Mouse (Mus musculus) thymus, adult 2 months (tissue): ENCODE measurements around the gene Gm20388.

Source experiments
- CTCF ChIP-seq: fragments of 200-500 bp; IDR thresholded peaks from 2 replicates; pipeline ENCODE4 v1.5.1; 2012; ENCODE audit warnings: mild to moderate bottlenecking, control low read depth, low read length, moderate library complexity, borderline replicate concordance; ENCODE audit not compliant: control insufficient read depth, poor library complexity, insufficient read depth; ENCODE audit errors: extremely low read depth
- POLR2A ChIP-seq: fragments of 200-500 bp; IDR thresholded peaks from 2 replicates; pipeline ENCODE4 v1.6.1; 2012; ENCODE audit warnings: mild to moderate bottlenecking, low read length, control low read depth, moderate library complexity; ENCODE audit not compliant: control insufficient read depth, poor library complexity, insufficient read depth; ENCODE audit errors: extremely low read depth

DNA sequence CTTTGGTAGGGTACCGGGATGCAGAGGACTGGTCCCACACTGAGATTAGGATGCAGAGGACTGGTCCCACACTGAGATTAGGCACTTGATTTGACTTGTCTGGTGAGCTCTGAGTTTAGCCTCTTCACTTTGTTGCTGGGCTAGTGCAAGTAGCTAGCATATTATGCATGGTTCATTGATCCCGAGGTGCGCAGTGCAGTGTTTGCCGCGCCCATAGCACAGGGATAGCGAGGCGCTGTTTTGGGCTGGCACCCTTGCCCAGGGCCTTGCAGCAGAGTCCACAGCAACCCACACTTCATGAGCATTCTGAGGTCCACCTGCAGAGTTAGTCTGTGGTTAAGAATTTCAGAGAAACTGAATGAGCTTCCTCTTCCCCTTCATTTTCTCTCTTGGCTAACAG is 2042.2 kb downstream of the Gm20388 start:
- no peak for TF ChIP-seq POLR2A
- TF ChIP-seq CTCF = no peak
